Mouse (Mus musculus): Measurements from ENCODE around the gene Gm21943. TPM values are rescaled to one million over a fixed set of nuclear protein-coding genes. Genes with fewer than 3 reads are reported as not detected.

Gm21943 gene
- not detected for polyA plus RNA-seq (2012; fragmentation: generic; extraction: Trizol)

DNA sequence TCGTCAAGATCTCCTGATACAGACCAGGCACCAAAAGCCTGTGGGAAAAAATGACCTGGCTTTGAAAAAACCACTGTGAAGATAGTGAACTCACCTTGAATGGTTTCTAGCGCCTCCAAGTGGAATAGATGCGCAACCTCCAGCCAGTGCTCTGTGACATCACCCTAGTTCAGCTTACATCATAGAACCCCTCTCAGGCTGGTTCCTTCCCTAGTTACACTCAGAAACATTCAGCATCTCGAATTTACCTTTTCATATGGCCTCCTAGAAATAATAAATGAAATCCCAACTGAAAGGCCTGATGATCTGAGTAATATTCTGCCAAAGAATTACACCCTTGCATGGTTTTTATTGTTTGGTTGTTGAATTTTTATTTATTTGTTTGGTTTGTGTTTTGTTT, at the start of gene Gm21943:
Gene Gm21943 (minus strand): TSS at position 101 of the 400 bp plus-strand sequence.

Other genes with a start within 250 kb of the Gm21943 start
- not detected for gene Gm28961, start 172.0 kb upstream of the Gm21943 start, polyA plus RNA-seq (2012; fragmentation: generic; extraction: Trizol)